Mouse (Mus musculus): ENCODE measurements around the gene Hoxb5. TPM values are rescaled to one million over a fixed set of nuclear protein-coding genes. Genes with fewer than 3 reads are reported as not detected.
A peak's percentile ranks its signal among the peaks of the same experiment; 100 is the strongest.

Gene Hoxb5
- total RNA-seq, 2 experiments from 2014 or later = 0.26 to 0.28 TPM

- no peak for TF ChIP-seq CTCF (IDR thresholded peaks at IDR 0.05)
- DNase-seq = no peak
- H3K4me3 ChIP-seq = no peak overlapping the region
- no peak overlapping the region for H3K27ac ChIP-seq
- intact Hi-C loops (cut with DNase I) = no loop called here
These were observed 36.1 kb downstream of the Hoxb5 start for GRCm38 (mm10) chr11:96338957-96339855.

DNA sequence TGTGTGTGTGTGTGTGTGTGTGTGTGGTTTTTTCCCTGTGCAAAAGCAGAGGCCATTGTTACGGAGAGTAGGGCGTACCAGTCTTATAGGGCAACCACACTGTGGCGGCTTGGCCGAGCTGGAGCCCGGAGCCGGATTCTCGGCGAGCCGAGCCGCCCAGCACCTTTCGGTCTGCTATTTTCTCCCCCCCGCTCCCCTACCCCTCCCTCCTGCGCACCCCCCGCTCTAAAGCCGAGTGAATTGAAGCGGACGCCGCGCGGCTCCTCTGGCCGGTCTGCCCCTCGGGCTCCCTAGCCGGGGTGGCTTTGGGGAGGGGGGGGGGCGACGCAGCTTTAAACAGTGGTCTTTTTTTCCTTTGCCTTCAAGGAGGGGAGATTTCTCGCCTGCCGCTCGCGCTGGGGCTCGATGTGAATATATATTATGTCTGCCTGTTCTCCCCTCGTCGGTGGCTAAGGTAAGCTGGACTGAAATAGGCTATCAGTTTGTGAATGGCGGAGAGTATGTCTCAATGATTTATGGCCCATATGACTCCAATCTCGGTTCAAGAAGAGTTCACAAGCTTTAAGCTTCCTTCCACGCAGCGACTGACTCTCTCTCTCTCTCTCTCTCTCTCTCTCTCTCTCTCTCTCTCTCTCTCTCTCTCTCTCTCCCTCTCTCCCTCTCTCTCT lies 37.7 kb downstream of the Hoxb5 start:
- no peak for TF ChIP-seq CTCF (IDR thresholded peaks at IDR 0.05)
- DNase-seq = no peak
- intact Hi-C loops (cut with DNase I) = no loop called here
- Histone ChIP-seq H3K4me3 (peak overlapping the region; percentile 70), H3K27ac (peak overlapping the region; percentile 35; the same call in 1 of the 2 replicates)

- no peak for TF ChIP-seq CTCF (IDR thresholded peaks at IDR 0.05)
- peak; percentile 39 for DNase-seq
- Histone ChIP-seq H3K4me3 (peak overlapping the region; percentile 70), H3K27ac (peak overlapping the region; percentile 71)
- intact Hi-C loops (cut with DNase I) = no loop called here
These were observed 38.8 kb downstream of the Hoxb5 start for GRCm38 (mm10) chr11:96341701-96342575.

DNA sequence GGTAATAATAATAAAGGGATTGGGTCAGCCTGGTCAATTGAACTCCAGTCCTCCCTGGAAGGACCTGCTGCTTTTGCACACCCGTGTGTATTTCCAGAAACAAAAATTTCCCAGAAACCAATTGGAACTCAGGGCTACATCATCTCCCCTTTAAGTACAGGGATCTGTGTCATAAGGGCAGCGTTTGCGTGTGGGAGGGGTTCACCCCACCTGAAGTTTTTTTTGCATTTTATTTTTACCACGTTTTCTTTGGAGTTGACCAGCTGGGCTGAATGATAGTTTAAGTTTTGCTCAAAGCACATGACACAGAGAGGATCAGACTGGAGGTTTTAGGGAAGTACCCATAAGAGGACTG lies 39.4 kb downstream of the Hoxb5 start:
- intact Hi-C loops (cut with DNase I) = no loop called here
- H3K4me3 ChIP-seq = no peak overlapping the region
- no peak overlapping the region for H3K27ac ChIP-seq
- DNase-seq = no peak
- no peak for TF ChIP-seq CTCF (IDR thresholded peaks at IDR 0.05)

DNA sequence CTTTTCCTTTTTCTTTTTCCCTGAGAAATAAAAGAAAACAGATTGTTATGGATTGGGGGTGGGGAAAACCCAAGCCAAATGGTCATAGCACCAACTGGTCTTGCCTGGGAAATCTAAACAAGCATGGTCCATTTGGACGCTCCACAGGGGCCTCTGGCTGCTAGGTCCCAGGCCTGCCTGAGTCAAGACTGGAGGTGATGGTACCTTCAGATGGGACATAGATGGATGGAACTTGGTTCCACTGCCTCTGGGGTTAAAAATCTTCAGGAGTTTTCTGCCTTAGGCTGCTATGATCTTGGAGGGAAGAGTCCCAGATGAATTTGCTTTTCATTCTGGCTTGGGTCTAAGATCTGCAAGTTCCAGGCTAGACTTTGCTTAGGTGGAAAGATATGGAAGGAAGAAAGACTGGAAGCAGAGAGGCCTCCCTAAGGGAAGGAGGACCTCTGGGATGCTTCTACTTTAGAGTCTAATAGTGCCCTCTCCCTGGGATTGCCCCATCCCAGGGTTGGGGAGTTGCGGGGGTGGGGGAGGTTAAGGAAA lies 40.1 kb downstream of the Hoxb5 start:
- intact Hi-C loops (cut with DNase I) = no loop called here
- H3K4me3 ChIP-seq = no peak overlapping the region
- no peak for TF ChIP-seq CTCF (IDR thresholded peaks at IDR 0.05)
- no peak overlapping the region for H3K27ac ChIP-seq
- no peak for DNase-seq

- intact Hi-C loops (cut with DNase I) = no loop called here
- no peak overlapping the region for H3K4me3 ChIP-seq
- DNase-seq = no peak
- TF ChIP-seq CTCF (IDR thresholded peaks at IDR 0.05) = no peak
- no peak overlapping the region for H3K27ac ChIP-seq
These were observed 41.1 kb downstream of the Hoxb5 start for GRCm38 (mm10) chr11:96344061-96344877.

GRCm38 (mm10) chr11:96344878-96345159 lies 41.7 kb downstream of the Hoxb5 start:
- intact Hi-C loops (cut with DNase I) = no loop called here
- no peak overlapping the region for H3K27ac ChIP-seq

GRCm38 (mm10) chr11:96345220-96345892 lies 42.2 kb downstream of the Hoxb5 start:
- TF ChIP-seq CTCF (IDR thresholded peaks at IDR 0.05) = no peak
- DNase-seq = no peak
- H3K4me3 ChIP-seq = peak overlapping the region; percentile 64
- H3K27ac ChIP-seq = no peak overlapping the region
- intact Hi-C loops (cut with DNase I) = no loop called here

More at GRCm38 (mm10) chr11:96344878-96345159, 41.7 kb downstream of the Hoxb5 start:
- H3K4me3 ChIP-seq = no peak overlapping the region
- TF ChIP-seq CTCF (IDR thresholded peaks at IDR 0.05) = no peak
- DNase-seq = no peak

- intact Hi-C loops (cut with DNase I) = no loop called here
- DNase-seq = no peak
- peak overlapping the region; percentile 64 for H3K4me3 ChIP-seq
- TF ChIP-seq CTCF (IDR thresholded peaks at IDR 0.05) = peak; percentile 17; the same call in 1 of the 2 replicates
- H3K27ac ChIP-seq = no peak overlapping the region
These were observed 43.0 kb downstream of the Hoxb5 start for GRCm38 (mm10) chr11:96345893-96346806.

- no peak for DNase-seq
- H3K27ac ChIP-seq = no peak overlapping the region
- intact Hi-C loops (cut with DNase I) = no loop called here
- no peak overlapping the region for H3K4me3 ChIP-seq
- no peak for TF ChIP-seq CTCF (IDR thresholded peaks at IDR 0.05)
These were observed 43.9 kb downstream of the Hoxb5 start for GRCm38 (mm10) chr11:96346916-96347520.
